Mouse (Mus musculus) left cerebral cortex, postnatal 25 days (tissue): ENCODE measurements around the gene Grik2. TPM values are rescaled to one million over a fixed set of nuclear protein-coding genes. Genes with fewer than 3 reads are reported as not detected.

ENCODE experiments used
- DNase-seq, 2 experiments: peaks; one replicate each; pipeline ENCODE4 v3.0.0; 2022; ENCODE audit warnings: low spot score in 2 of 2, mixed read lengths in 1 of 2
- intact Hi-C: fragments of 180-260 bp; cut with DNase I; formaldehyde crosslinking; loops from one replicate; pipeline ENCODE4 v1.15.1; 2025
- total RNA-seq, 2 experiments: library from RNA; stranded (reverse); gene quantifications; 2 replicates each; pipeline ENCODE4 v1.2.3; 2021

The Grik2 gene
- total RNA-seq, 2 experiments from 2014 or later, result 70.5 to 80.2 TPM

- DNase-seq, result no peak
Measured at GRCm38 (mm10) chr10:49050339-49050738, 738.2 kb downstream of the Grik2 start.

GRCm38 (mm10) chr10:49049391-49049790, 739.2 kb downstream of the Grik2 start:
- no peak for DNase-seq
- intact Hi-C loops, result no loop called here

More at GRCm38 (mm10) chr10:49050339-49050738, 738.2 kb downstream of the Grik2 start:
- intact Hi-C loops, result no loop called here
